Mouse (Mus musculus) left cerebral cortex, postnatal 10 days (tissue): ENCODE measurements around the gene Cma2. TPM values are rescaled to one million over a fixed set of nuclear protein-coding genes. Genes with fewer than 3 reads are reported as not detected.
A peak's percentile ranks its signal among the peaks of the same experiment; 100 is the strongest.
"Not testable (repeated sequence)": the region's sequence is repeated elsewhere in the genome, so short reads cannot be mapped to it uniquely, and the experiment has no call there.

Experiments used
- DNase-seq, 2 experiments: peaks; one replicate each; pipeline ENCODE4 v3.0.0; 2021 to 2022; ENCODE audit warnings: low spot score in 2 of 2, mixed read lengths in 1 of 2; ENCODE audit errors: extremely low spot score in 1 of 2
- intact Hi-C: fragments of 180-260 bp; cut with DNase I; formaldehyde crosslinking; loops from one replicate; pipeline ENCODE4 v1.15.1; 2025
- total RNA-seq, 2 experiments: library from RNA; stranded (reverse); gene quantifications; 2 replicates each; pipeline ENCODE4 v1.2.3; 2021

The Cma2 gene
- not detected for total RNA-seq

DNA sequence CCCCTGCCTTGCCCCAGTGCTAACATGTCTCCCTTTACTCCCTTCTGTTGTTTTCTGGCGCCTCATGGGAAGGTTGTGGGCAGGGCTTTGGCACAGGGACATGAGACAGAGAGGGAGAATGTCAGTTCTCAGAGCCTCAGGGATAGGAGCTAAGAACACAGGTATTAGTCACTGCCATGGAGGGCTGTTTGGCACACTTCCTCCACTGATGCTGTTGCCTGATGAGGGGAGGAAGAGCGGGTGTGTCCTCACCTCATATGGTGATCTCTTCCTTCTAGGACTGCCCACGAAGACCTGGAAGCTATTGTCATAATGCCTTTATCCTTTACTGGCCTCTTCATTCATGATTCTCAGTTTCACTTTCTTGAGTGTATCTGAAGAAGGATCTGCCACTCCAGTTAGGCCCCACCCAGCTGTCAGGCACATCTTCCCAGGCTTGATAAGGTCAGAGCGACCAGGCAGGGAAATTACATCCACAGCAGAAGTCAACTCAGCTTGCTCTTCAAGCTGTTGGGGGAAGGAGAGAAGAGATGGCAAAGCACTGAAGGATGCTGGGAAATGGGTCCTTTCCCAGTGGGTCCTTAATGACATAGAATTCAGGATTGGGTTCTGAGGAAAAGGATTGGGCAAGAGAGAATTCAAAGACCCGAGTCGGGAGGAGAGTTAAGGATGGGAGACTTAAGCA, at the start of gene Cma2:
Cma2 (plus strand) TSS at position 635 of the 685 bp plus-strand sequence.
- intact Hi-C loops: no loop called here
- DNase-seq: no peak

DNA sequence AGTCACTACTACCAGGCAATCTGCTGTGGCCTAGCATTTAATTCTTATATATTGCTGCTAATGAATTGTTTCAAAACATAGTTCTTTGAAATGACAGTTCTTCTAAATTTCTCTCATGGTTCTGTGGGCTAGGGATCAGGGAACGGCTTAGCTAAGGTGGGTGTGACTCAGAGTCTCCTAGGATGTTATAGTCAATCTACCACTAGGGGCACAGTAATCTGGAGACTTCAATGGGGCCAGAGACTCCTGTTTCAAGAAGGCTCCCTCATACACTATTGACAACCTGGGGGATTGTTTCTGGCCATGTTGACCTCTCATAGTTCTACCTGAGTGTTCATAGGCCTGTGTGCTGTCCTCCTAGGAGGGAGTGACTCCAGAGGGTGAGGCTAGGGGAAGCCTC, 45.3 kb upstream of the Cma2 start:
- DNase-seq: no peak
- intact Hi-C loops: no loop called here

DNA sequence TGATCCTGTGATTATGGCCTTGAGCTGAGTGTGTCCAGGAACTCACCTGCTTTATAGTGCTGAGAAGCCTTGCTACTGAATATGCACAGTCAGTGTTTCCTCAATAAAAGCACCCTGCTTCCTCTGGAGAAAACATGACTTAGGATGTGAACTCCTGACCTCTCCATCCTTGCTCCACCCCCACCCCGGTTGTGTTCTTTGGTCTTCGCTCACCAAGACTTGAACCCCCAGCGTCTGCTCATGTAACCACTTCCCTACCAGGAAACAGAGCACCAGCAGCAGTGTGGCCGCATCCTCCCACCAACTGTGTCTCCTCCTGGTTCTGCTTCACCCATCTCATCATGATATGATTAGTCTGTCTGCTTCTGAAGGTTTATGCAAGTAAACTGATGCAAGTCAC, 37.4 kb upstream of the Cma2 start:
- intact Hi-C loops: loop anchor here (10.0 kb wide), 1 partner anchor 229 kb away; the partner anchor contains the start of gene Tinf2
- DNase-seq: no peak

DNA sequence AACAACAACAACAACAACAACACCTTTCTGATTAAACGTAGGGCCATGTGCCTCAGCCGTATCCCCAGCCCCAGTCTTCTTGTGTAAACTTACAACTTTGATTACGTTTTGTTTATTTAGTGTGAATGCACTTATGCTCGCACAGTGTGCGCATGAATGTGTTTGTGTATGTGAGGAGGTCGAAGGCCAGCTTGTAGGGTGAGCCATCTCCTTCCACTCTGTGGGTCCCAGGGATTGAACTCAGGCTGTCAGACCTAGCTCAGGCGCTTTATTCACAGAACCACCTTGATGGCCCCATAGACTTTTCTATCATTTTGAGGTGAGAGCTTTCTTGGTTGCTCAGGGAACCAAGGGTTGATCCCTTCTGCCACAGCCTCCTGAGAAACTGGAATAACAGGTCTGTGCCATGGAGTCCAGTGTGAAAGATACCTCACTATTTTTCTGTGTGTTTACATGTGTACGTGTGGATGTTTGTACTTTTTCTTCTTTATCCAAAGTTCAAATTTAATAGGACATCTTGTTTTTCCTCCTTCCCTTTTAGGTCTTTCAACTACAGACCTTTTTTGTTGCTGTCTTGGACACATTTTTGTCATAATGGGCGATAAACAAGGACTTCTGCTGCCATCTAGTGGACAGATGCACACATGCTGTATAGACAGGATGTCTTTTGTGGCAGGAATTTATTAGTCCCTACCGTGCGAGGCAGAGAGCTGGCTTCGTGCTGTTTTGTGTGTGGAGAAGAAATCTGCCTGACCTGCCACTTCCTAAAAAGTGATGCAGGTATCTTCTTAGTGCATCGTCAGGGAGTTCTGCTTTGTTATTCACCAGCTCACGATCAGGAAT, 32.3 kb upstream of the Cma2 start:
- peak; percentile 75 to 80 for DNase-seq
- intact Hi-C loops: loop anchor here (5.0 to 10.0 kb wide), 4 partner anchors 46 to 234 kb away; partner anchors contain the start of genes Adcy4, Ltb4r2 and Tinf2

DNA sequence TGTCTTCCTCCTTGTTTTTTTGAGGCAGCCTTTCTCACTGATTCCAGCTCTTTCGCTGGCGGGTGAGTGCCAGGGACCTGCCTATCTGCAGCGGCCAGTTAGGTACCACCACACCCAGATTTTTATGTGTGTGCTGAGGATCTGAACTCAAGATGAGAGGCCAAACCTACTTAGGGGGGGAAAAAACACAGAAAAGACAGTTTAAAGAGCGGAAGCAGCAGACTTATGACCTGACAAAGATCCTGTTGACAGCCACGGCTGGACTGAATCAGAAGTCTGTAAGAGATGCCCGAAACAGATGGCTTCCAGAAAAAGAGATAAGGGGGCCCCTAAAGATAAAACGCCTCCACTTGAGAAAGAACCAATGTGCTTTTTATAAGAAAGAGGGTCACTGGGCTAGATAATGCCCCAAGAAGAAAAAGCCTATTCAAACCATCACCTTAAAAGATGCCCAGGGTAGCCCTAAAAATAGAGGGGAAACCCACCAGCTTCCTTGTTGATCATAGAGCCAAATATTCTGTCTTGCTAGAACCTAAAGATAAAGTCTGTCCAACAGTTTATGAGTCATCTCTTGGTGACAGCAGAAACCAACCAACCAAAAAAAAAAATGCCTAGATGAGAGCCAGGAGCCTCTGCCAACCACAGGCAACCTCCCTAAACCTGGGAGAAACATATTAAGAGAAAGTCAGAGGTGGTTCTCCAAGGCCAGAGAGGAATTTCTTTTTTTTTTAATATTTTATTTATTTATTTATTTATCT, 28.1 kb upstream of the Cma2 start:
- no peak for DNase-seq
- intact Hi-C loops: no loop called here

DNA sequence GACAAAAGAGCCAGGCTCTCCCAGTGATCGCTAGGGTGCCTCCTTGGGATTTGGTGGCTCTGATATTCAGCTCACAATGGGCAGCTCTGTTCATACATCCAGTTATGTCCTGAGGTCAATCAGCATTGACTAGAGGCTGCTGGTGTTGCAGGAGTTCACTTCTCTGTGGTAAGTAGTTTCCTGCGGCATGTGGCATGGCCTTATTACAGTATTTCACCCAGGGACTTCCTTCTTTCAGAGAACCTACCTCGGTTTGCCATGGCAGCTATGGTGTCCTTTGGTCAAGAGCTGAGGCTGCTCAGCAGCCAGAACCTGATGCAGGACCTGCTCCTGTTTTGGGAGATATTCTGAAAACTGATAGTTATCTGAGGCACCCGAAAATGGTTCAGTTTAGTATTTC, 23.9 kb upstream of the Cma2 start:
- no peak for DNase-seq
- intact Hi-C loops: no loop called here

DNA sequence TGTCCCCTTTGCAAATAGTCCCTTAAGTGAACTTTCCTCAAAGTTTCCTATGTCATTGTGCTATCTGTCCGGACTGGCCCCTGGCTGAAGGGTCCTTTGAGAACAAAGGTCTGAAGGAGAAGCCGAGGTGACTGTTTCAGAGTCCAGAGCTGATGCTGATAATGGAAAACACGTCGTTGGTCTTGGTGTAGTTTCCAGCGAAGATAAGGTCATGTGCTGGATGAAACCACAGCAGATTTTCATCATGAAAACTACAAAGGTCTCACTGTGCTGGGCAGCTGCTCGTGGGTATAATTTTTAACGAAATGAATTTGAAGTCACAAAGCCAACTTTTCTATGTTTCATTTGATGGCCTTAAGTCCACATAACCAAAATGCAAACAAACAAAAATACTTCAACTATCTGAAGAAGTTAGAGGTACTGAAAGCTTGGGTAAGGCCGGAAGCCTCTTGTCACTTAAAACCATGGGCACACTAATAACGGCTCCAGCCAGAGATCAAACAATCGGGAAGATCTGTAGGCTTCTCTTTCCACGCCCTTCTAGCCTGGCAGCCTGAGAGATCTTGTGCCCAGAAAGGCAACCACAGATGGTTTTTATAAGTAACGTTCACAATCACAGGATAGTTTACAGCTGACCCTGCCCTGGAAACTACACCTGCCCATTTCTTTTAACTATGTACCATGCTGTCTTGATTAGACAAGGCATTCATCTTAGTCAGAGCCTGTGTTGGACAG, 21.4 kb upstream of the Cma2 start:
- intact Hi-C loops: no loop called here
- DNase-seq: no peak

DNA sequence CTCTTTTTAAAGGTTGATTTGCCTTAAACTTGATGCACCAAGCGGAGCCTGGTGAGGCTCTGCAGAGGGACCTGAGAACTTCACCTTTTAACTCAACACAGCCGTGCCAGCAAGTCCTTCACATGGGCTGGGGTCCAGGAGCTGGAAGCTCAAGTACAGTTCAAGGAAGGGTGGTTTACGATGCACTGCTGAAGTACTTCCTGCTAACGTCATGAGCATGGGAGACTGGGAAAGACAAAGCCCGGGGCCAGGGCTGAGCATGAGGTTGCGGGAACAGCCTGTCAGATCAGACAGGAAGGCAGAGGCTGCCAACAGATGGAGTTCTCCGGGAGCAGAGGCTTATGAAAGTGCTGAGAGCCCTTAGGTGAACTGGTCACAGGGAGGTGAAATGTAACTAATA, 17.2 kb upstream of the Cma2 start:
- intact Hi-C loops: no loop called here
- DNase-seq: peak in 1 of 2 experiments; percentile 64

DNA sequence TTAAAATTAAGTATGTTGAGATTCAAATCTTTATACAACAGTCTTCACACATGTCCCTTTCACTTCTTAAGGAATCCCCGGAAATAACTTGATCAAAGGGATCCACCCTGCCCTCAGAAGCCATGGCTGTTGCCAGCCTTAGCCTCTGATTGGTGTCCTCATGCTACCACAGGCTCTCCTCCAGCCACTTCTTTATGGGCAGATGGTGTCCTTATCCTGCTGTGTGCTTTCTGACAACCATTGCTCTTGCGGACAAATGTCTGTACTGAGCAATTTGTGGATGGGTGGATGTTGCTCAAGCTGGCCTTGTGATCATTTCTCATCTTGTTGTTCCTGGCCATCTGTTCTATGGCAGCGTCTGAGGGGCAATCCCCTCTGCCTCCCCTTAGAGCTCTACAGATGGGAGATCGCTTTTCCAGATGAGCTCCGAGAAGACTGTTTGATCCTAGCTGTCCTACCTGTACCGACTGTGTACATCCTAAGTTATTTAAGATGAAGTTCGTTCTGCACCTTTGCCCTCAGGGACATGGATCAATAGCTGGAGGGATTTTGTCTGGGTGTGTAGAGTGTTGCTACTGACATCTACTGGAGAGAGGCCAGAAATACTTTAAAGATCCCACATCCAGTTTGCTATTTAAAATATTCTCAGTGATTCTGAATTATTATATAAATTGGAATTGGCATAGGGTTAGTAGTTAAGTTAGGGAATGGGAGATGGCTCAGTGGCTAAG, 10.5 kb upstream of the Cma2 start:
- DNase-seq: no peak
- intact Hi-C loops: loop anchor here (5.0 kb wide), 1 partner anchor 52 kb away; no protein-coding TSS in a partner anchor

DNA sequence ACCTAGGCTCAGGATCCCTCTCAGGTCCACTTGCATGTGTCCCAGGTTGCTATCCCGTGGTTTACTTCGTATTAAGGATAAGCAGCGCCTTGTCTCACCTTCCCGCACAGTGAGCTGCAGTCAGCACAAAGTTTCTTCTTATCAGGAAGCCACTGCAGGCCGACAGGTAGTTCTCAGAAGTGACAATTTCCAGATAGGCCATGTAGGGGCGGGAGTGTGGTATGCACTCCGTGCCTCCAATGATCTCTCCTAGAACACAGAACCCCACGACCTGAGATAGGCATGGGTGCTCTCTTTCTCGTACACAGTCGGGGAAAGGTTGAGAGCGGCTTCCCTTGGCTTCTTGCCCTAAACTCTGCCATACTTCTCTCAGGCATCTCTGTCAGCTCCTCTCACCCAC, 7.2 kb upstream of the Cma2 start:
- intact Hi-C loops: loop anchor here (5.0 kb wide), 1 partner anchor 49 kb away; no protein-coding TSS in a partner anchor

DNA sequence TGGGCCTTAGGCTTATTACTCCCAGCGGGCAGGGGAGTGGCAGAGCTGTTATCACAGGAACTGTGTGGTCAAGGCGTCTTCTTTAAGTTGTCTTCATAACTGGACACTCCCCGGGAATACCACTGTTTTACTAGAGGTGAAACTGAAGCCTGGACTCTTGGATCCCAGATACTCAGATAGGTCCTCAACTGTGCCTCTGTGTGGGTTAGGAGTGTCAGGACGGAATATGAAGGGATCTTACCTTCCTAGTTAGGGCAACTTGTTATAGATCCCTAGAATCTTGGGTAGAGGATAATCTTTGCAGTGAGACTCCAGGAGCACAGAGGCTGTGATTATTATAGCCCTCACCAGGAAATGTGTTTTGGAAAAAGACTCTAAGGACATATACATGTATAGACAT, 6.2 kb upstream of the Cma2 start, which contains the start of gene Cma1:
Cma1 (minus strand) TSS at position 101 of the 400 bp plus-strand sequence.
- DNase-seq: no peak

More for the DNA sequence above, 7.2 kb upstream of the Cma2 start:
- no peak for DNase-seq

DNA sequence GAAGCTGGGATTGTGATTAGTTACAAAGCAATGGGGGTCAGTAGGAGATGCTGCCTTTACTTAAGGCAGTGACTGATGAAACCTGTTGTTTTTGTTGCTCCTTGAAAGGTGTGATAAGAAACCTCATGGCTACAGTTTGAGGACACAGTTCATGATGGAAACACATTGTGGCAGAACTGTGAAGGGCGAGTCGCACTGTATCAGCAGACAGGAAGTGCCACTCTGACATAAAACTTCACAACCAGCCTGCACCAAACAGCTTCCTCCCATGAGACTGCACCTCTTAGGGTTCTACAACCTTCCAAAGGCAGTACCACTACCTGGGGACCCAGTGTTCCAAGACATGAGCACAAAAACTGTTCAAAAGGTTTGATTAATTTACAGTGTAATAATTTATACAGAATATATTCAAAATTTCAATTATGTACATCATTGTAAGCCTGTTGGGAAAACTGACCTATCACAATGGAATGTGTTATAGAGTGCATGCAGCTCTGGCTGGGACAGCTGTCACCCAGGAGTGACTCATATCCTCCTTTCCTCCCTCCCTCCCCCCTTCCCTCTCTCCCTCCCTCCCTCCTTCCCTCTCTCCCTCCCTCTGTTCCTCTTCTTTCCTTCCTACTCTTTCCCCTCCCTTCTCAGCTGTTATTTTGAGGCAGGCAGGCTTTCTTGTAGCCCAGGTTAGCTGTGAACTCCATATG, 4.4 kb upstream of the Cma2 start:
- intact Hi-C loops: no loop called here

More for the DNA sequence above, 6.2 kb upstream of the Cma2 start, which contains the start of gene Cma1:
- intact Hi-C loops: loop anchor here (5.0 kb wide), 1 partner anchor 48 kb away; no protein-coding TSS in a partner anchor

DNA sequence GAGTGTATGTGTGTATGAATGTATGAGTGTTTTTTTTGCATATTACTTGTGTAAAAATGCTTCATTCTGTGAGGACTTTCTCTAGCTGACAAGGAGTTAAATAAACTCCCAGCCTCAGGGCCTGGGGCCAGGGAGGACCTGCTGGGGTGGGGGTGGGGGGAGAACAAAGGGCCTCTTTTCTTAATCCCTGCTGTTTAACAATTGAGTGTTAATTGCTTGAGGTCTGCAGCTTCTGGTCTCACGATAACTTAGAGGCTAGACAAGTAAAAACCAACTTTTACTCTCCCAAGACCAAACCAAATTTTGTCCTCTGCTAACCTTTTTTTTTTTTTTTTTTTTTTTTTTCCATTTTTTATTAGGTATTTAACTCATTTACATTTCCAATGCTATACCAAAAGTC, 12.5 kb downstream of the Cma2 start:
- intact Hi-C loops: no loop called here
- no peak for DNase-seq

More for the DNA sequence above, 4.4 kb upstream of the Cma2 start:
- no peak for DNase-seq

DNA sequence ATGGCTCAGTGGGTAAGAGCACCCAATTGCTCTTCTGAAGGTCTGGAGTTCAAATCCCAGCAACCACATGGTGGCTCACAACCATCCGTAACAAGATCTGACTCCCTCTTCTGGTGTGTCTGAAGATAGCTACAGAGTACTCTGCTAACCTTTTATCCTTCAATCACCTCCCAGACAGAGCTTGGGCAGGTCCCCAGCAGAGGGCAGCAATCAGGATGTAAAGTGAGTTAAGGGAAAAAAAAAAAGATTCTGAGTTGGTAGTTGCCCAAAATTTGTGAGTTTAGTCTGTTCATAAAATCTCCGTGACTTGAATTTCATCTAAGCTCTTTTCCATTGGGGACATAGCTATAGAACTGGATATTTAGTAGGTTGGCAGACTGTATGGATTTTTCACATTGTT, 13.1 kb downstream of the Cma2 start:
- intact Hi-C loops, DNase-seq: not testable (repeated sequence)

DNA sequence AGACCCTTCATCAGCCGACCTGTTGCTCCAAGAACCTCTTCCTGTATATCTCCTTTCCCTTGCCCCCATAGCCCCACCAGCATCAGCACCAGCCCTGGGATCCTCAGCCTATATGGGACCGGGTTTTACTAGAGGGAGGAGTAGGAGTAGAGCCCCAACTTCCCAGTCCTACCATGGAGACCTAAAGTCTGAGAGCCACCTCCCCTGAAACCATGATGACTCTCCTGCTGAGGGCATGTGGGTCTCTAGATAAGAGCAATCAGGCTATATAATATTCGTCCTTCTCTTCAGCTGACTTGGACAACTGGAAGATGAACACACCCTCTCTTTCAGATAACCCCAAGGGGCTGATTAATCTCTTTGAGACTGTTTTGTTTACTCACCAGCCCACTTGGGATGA, 36.7 kb downstream of the Cma2 start:
- DNase-seq, intact Hi-C loops: not testable (repeated sequence)

DNA sequence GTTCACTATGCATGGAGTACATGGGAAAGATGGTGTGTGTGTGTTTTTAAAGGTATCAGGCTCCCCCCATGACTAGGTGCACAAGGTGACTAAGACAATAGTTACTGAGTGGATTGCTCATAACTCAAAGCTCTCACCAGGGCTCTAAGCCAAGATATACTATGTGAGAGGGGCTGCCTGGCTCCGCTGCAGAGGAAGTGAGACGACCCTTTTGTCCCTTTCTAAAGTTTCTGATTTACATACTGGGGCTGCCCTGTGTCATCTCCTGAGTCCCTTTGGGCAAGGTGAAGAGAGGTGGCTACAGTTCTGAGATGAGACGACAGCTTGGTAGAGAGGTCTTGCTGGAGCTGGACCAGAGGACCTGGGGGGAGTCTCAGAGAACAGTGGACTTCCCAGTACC, 62.4 kb downstream of the Cma2 start:
- DNase-seq: no peak
- intact Hi-C loops: no loop called here

DNA sequence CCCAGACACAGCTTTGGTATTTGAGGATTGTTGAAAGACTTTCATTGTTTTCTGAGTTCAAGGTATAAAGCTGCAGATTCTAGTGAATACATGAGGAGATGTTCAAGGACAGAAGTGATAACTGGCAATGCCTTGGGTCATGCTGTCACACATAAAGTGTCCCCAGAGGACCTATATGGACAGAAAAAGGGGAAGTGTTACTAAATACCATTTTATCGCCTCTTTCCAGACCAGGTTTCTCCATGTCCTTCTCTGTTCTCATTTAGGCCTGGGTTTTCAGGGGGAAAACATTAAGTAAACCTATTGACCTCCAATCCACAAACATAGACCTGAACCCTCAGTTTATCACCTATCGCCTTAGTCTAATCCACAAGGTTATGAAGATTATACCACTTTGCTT, 63.1 kb downstream of the Cma2 start:
- DNase-seq: no peak
- intact Hi-C loops: no loop called here
